Mouse (Mus musculus): Measurements from ENCODE around the gene Pde6h. TPM values are rescaled to one million over a fixed set of nuclear protein-coding genes. Genes with fewer than 3 reads are reported as not detected.
"Not testable (repeated sequence)": the region's sequence is repeated elsewhere in the genome, so short reads cannot be mapped to it uniquely, and the experiment has no call there.

The Pde6h gene
- not detected in 2 replicates for polyA plus RNA-seq (2014; fragmentation: Nextera tagmentation; extraction: Ambion mirVana)

DNA sequence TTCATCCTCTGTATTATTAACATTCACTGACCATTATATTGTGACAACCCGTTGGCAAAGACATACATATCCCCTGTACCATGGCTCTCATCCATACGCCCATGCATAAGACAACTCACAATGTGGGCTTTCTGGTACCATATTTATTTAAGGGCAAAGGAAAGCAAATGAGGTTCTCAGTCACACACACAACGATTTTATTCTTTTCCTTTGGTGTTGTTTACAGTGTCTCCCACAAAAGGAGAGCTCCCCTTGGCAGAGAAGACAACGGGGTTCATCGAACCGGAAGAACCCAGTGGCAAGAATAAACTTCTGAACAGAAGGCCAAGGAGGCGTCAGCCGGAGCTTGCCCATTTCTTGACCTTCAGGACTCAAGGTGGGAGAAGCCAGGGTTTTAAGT, at the start of gene Pde6h:
Pde6h (plus strand) TSS at position 301 of the 400 bp plus-strand sequence.
- ATAC-seq (ENCODE audit: low FRiP score): no peak
- 88% methylated on average over 8 of the region's 8 CpGs for WGBS
- no peaks in the 10 kb centered on the region for H3K27me3 ChIP-seq (ENCODE audit: control insufficient read depth, insufficient read depth, low read length)

GRCm38 (mm10) chr6:136874599-136874998, 49.0 kb upstream of the Pde6h start:
- WGBS: 83% methylated on average over 8 of the region's 8 CpGs
- H3K36me3 ChIP-seq (ENCODE audit: control insufficient read depth, insufficient read depth, low read length): no peaks in the 10 kb centered on the region
- H3K4me2 ChIP-seq (replicated peaks; ENCODE audit: low read depth, low read length): no peak overlapping the region
- H3K4me1 ChIP-seq (replicated peaks; ENCODE audit: control insufficient read depth, insufficient read depth, low read length): no peaks in the 10 kb centered on the region
- H3K27me3 ChIP-seq (ENCODE audit: control insufficient read depth, insufficient read depth, low read length): no peaks in the 10 kb centered on the region
- no peak for DNase-seq (ENCODE audit: low spot score)
- no peak overlapping the region for H3K9ac ChIP-seq (ENCODE audit: low read depth, low read length)
- no peak overlapping the region for H3K27ac ChIP-seq (ENCODE audit: low read depth, low read length)
- no peaks in the 10 kb centered on the region for H3K9me3 ChIP-seq (ENCODE audit: control insufficient read depth, low read length)
- ATAC-seq (ENCODE audit: low FRiP score): no peak
- no peak overlapping the region for H3K4me3 ChIP-seq (ENCODE audit: low read depth, low read length)

More for the DNA sequence above, at the start of gene Pde6h:
- no peak within 1 kb of the TSS for H3K27ac ChIP-seq (ENCODE audit: low read depth, low read length)
- H3K4me3 ChIP-seq (ENCODE audit: low read depth, low read length): no peak within 1 kb of the TSS
- H3K9me3 ChIP-seq (ENCODE audit: control insufficient read depth, low read length): no peaks in the 10 kb centered on the region
- no peaks in the 10 kb centered on the region for H3K36me3 ChIP-seq (ENCODE audit: control insufficient read depth, insufficient read depth, low read length)
- no peak within 1 kb of the TSS for H3K9ac ChIP-seq (ENCODE audit: low read depth, low read length)
- no peak within 1 kb of the TSS for H3K4me2 ChIP-seq (replicated peaks; ENCODE audit: low read depth, low read length)
- DNase-seq (ENCODE audit: low spot score): no peak
- no peaks in the 10 kb centered on the region for H3K4me1 ChIP-seq (replicated peaks; ENCODE audit: control insufficient read depth, insufficient read depth, low read length)

DNA sequence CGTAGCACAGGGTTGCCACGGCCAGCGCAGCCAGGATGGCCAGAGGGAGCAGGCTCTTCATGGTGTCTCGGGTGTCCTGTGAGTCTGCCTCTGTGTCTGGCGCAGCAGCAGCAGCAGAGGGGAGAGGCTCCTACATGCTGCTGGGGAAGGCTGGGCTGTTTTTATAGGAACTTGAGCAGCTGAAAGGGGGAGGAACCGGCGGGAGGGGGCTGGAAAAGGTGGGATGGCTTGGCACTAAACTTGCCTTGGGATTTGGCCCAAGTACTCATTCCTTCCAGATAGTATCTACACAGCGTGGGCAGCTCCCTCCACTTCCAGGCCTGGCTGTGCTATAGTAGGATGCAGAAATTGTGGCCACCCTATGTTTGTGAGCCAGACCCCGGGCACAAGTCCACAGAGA, 48.0 kb upstream of the Pde6h start, which contains the start of gene Mgp:
Mgp (minus strand) TSS at position 154 of the 400 bp plus-strand sequence.
- no peaks in the 10 kb centered on the region for H3K36me3 ChIP-seq (ENCODE audit: control insufficient read depth, insufficient read depth, low read length)
- H3K4me1 ChIP-seq (replicated peaks; ENCODE audit: control insufficient read depth, insufficient read depth, low read length): no peaks in the 10 kb centered on the region
- H3K9ac ChIP-seq (ENCODE audit: low read depth, low read length): no peak within 1 kb of the TSS
- no peak within 1 kb of the TSS for H3K27ac ChIP-seq (ENCODE audit: low read depth, low read length)
- no peaks in the 10 kb centered on the region for H3K9me3 ChIP-seq (ENCODE audit: control insufficient read depth, low read length)
- ATAC-seq (ENCODE audit: low FRiP score) (no peak), DNase-seq (ENCODE audit: low spot score) (no peak)
- H3K4me3 ChIP-seq (ENCODE audit: low read depth, low read length): no peak within 1 kb of the TSS
- 53% methylated on average over 9 of the region's 9 CpGs for WGBS
- H3K27me3 ChIP-seq (ENCODE audit: control insufficient read depth, insufficient read depth, low read length): no peaks in the 10 kb centered on the region
- no peak within 1 kb of the TSS for H3K4me2 ChIP-seq (replicated peaks; ENCODE audit: low read depth, low read length)

DNA sequence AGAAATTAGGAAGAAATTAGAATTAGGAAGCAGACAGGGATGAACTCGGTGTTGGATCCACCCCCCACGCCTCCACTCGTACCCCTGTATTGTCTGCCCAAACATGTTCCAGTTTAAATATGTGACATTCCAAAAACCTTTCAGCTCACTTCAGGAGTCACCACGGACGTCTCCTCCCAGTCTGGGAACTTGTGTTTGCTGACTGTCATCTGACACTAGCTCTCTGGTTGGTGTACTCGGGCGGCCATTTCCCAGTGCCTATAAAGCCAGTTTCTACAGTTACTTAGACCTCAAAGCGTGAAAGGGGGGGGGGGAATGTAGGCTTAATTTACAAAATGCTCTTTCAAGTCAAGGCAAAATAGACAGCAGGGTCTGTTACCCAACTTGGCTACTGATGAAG, 42.0 kb upstream of the Pde6h start:
- Histone ChIP-seq H3K4me1 (replicated peaks; ENCODE audit: control insufficient read depth, insufficient read depth, low read length) (no peaks in the 10 kb centered on the region), H3K9ac (ENCODE audit: low read depth, low read length) (no peak overlapping the region), H3K36me3 (ENCODE audit: control insufficient read depth, insufficient read depth, low read length) (no peaks in the 10 kb centered on the region), H3K27me3 (ENCODE audit: control insufficient read depth, insufficient read depth, low read length) (no peaks in the 10 kb centered on the region), H3K9me3 (ENCODE audit: control insufficient read depth, low read length) (no peaks in the 10 kb centered on the region), H3K4me3 (ENCODE audit: low read depth, low read length) (no peak overlapping the region), H3K4me2 (replicated peaks; ENCODE audit: low read depth, low read length) (no peak overlapping the region), H3K27ac (ENCODE audit: low read depth, low read length) (no peak overlapping the region)
- ATAC-seq (ENCODE audit: low FRiP score) (no peak), DNase-seq (ENCODE audit: low spot score) (no peak)
- WGBS: 73% methylated on average over 8 of the region's 8 CpGs

- no peaks in the 10 kb centered on the region for H3K36me3 ChIP-seq (ENCODE audit: control insufficient read depth, insufficient read depth, low read length)
- ATAC-seq (ENCODE audit: low FRiP score) (no peak), DNase-seq (ENCODE audit: low spot score) (no peak)
- H3K4me3 ChIP-seq (ENCODE audit: low read depth, low read length): no peak overlapping the region
- H3K9ac ChIP-seq (ENCODE audit: low read depth, low read length): no peak overlapping the region
- H3K27ac ChIP-seq (ENCODE audit: low read depth, low read length): no peak overlapping the region
- 74% methylated on average over 3 of the region's 3 CpGs for WGBS
- H3K4me1 ChIP-seq (replicated peaks; ENCODE audit: control insufficient read depth, insufficient read depth, low read length): no peaks in the 10 kb centered on the region
- no peak overlapping the region for H3K4me2 ChIP-seq (replicated peaks; ENCODE audit: low read depth, low read length)
- H3K27me3 ChIP-seq (ENCODE audit: control insufficient read depth, insufficient read depth, low read length): no peaks in the 10 kb centered on the region
- H3K9me3 ChIP-seq (ENCODE audit: control insufficient read depth, low read length): no peaks in the 10 kb centered on the region
Measured at GRCm38 (mm10) chr6:136883431-136883915, 40.2 kb upstream of the Pde6h start.

DNA sequence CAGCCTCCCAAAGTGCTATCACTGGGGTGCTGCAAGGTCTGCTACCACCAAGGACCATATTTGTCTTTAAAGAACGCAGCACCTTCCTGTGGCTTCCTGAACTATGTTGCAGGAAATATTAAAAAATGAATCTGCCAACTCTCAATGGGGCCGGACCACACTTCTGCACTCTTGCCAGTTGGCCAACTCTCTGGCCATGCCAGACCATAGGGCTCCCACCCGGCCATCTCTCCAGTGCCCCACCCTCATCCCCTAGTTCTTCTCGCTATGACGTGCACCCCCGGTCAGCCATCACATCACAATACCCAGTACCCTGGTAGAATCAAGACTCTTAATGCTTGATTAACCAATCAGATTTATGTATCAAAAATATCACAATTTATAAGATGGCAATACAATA, 39.7 kb upstream of the Pde6h start:
- Histone ChIP-seq H3K27ac (ENCODE audit: low read depth, low read length) (no peak overlapping the region), H3K4me1 (replicated peaks; ENCODE audit: control insufficient read depth, insufficient read depth, low read length) (no peaks in the 10 kb centered on the region), H3K4me2 (replicated peaks; ENCODE audit: low read depth, low read length) (no peak overlapping the region), H3K9ac (ENCODE audit: low read depth, low read length) (no peak overlapping the region), H3K4me3 (ENCODE audit: low read depth, low read length) (no peak overlapping the region), H3K27me3 (ENCODE audit: control insufficient read depth, insufficient read depth, low read length) (no peaks in the 10 kb centered on the region), H3K9me3 (ENCODE audit: control insufficient read depth, low read length) (no peaks in the 10 kb centered on the region), H3K36me3 (ENCODE audit: control insufficient read depth, insufficient read depth, low read length) (no peaks in the 10 kb centered on the region)
- ATAC-seq (ENCODE audit: low FRiP score) (no peak), DNase-seq (ENCODE audit: low spot score) (no peak)
- WGBS: 95% methylated on average over 6 of the region's 6 CpGs

- H3K27ac ChIP-seq (ENCODE audit: low read depth, low read length); H3K4me3 ChIP-seq (ENCODE audit: low read depth, low read length); H3K4me2 ChIP-seq (replicated peaks; ENCODE audit: low read depth, low read length); H3K9me3 ChIP-seq (ENCODE audit: control insufficient read depth, low read length); H3K36me3 ChIP-seq (ENCODE audit: control insufficient read depth, insufficient read depth, low read length); H3K4me1 ChIP-seq (replicated peaks; ENCODE audit: control insufficient read depth, insufficient read depth, low read length); DNase-seq (ENCODE audit: low spot score); H3K27me3 ChIP-seq (ENCODE audit: control insufficient read depth, insufficient read depth, low read length); H3K9ac ChIP-seq (ENCODE audit: low read depth, low read length); ATAC-seq (ENCODE audit: low FRiP score): not testable (repeated sequence)
- WGBS: 41% methylated on average over 1 of the region's 1 CpGs
Measured at GRCm38 (mm10) chr6:136884766-136885165, 38.9 kb upstream of the Pde6h start.

DNA sequence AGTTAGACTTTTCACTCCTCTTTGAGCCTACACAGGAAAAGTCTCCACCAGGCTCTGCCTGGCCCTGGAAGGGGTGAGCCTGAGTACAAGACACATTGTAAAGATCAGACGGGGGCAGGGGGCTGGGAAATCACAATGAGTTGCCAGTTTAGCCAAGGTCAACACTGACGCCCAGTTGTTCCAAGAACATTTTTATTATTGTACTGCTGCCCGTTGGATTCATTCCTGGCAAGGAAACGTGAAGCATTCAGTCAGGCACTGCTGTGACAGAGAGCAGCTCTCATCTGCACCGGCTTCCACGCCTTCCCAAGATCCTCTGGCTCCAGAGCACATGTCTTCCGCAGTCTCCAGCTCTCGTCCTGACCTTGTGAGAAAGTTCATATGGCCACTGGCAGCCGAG, 35.8 kb upstream of the Pde6h start:
- H3K4me1 ChIP-seq (replicated peaks; ENCODE audit: control insufficient read depth, insufficient read depth, low read length): no peaks in the 10 kb centered on the region
- no peak overlapping the region for H3K9ac ChIP-seq (ENCODE audit: low read depth, low read length)
- H3K9me3 ChIP-seq (ENCODE audit: control insufficient read depth, low read length): no peaks in the 10 kb centered on the region
- no peaks in the 10 kb centered on the region for H3K27me3 ChIP-seq (ENCODE audit: control insufficient read depth, insufficient read depth, low read length)
- H3K27ac ChIP-seq (ENCODE audit: low read depth, low read length): no peak overlapping the region
- no peak overlapping the region for H3K4me3 ChIP-seq (ENCODE audit: low read depth, low read length)
- no peaks in the 10 kb centered on the region for H3K36me3 ChIP-seq (ENCODE audit: control insufficient read depth, insufficient read depth, low read length)
- H3K4me2 ChIP-seq (replicated peaks; ENCODE audit: low read depth, low read length): no peak overlapping the region
- no peak for ATAC-seq (ENCODE audit: low FRiP score)
- no peak for DNase-seq (ENCODE audit: low spot score)
- 75% methylated on average over 9 of the region's 9 CpGs for WGBS

- Histone ChIP-seq H3K9ac (ENCODE audit: low read depth, low read length) (no peak overlapping the region), H3K36me3 (ENCODE audit: control insufficient read depth, insufficient read depth, low read length) (no peaks in the 10 kb centered on the region), H3K4me1 (replicated peaks; ENCODE audit: control insufficient read depth, insufficient read depth, low read length) (no peaks in the 10 kb centered on the region), H3K4me2 (replicated peaks; ENCODE audit: low read depth, low read length) (no peak overlapping the region), H3K27ac (ENCODE audit: low read depth, low read length) (no peak overlapping the region), H3K4me3 (ENCODE audit: low read depth, low read length) (no peak overlapping the region), H3K27me3 (ENCODE audit: control insufficient read depth, insufficient read depth, low read length) (no peaks in the 10 kb centered on the region), H3K9me3 (ENCODE audit: control insufficient read depth, low read length) (no peaks in the 10 kb centered on the region)
- no peak for ATAC-seq (ENCODE audit: low FRiP score)
- 92% methylated on average over 6 of the region's 6 CpGs for WGBS
- no peak for DNase-seq (ENCODE audit: low spot score)
Measured at GRCm38 (mm10) chr6:136889067-136889466, 34.6 kb upstream of the Pde6h start.

All from hindbrain, embryonic 11.5 days (tissue).